Mouse (Mus musculus) limb, embryonic 14.5 days (tissue): Measurements from ENCODE around the gene Sdk2. TPM values are rescaled to one million over a fixed set of nuclear protein-coding genes. Genes with fewer than 3 reads are reported as not detected.

Experiments used
- ATAC-seq: fragments of 200-750 bp; cut with Nextera tagmentation; 2 replicates; pipeline ENCODE4 v1.8.0; 2017; ENCODE audit warnings: low read depth, moderate number of reproducible peaks, moderate TSS enrichment; ENCODE audit not compliant: low FRiP score
- DNase-seq: peaks from one replicate; pipeline ENCODE4 v3.0.0-alpha.2; 2015; ENCODE audit warnings: low spot score
- H3K27ac ChIP-seq: fragments of 300-500 bp; sonication (generic); replicated peaks from 2 replicates; pipeline ENCODE4 v1.5.1; 2014; ENCODE audit warnings: low read depth, mild to moderate bottlenecking, low read length, moderate library complexity, mixed read lengths
- H3K27me3 ChIP-seq: fragments of 300-500 bp; sonication (generic); 2 replicates; pipeline ENCODE4 v1.6.1; 2014; ENCODE audit warnings: low read length, mixed read lengths; ENCODE audit not compliant: control insufficient read depth, insufficient read depth
- H3K36me3 ChIP-seq: fragments of 300-500 bp; sonication (generic); 2 replicates; pipeline ENCODE4 v1.6.1; 2014; ENCODE audit warnings: mild to moderate bottlenecking, low read length, moderate library complexity, mixed read lengths; ENCODE audit not compliant: control insufficient read depth, insufficient read depth
- H3K4me1 ChIP-seq: fragments of 300-500 bp; sonication (generic); 2 replicates; pipeline ENCODE4 v1.6.1; 2014; ENCODE audit warnings: antibody characterized with exemption, low read length, mixed read lengths; ENCODE audit not compliant: control insufficient read depth, insufficient read depth
- H3K4me2 ChIP-seq: fragments of 300-500 bp; sonication (generic); replicated peaks from 2 replicates; pipeline ENCODE4 v1.6.1; 2014; ENCODE audit warnings: low read depth, mild to moderate bottlenecking, low read length, moderate library complexity; ENCODE audit not compliant: severe bottlenecking
- H3K4me3 ChIP-seq: fragments of 300-500 bp; sonication (generic); replicated peaks from 2 replicates; pipeline ENCODE4 v1.5.1; 2014; ENCODE audit warnings: low read length
- H3K9ac ChIP-seq: fragments of 300-500 bp; sonication (generic); 2 replicates; pipeline ENCODE4 v1.6.1; 2014; ENCODE audit warnings: mild to moderate bottlenecking, low read depth, low read length, moderate library complexity; ENCODE audit not compliant: severe bottlenecking
- H3K9me3 ChIP-seq: fragments of 300-500 bp; sonication (generic); 2 replicates; pipeline ENCODE4 v1.6.1; 2016; ENCODE audit warnings: low read length; ENCODE audit not compliant: control insufficient read depth
- POLR2A ChIP-seq: fragments of 200-500 bp; IDR thresholded peaks from 2 replicates; pipeline ENCODE4 v1.8.0; 2012; ENCODE audit warnings: inconsistent platforms, mild to moderate bottlenecking, moderate library complexity, borderline replicate concordance; ENCODE audit not compliant: insufficient read depth, insufficient read length; ENCODE audit errors: extremely low read depth
- WGBS: fragments of 180-500 bp; shearing (Covaris S2); extraction: QIAGEN DNeasy Blood & Tissue Kit; methylation state at CpG from one replicate; pipeline ENCODE4 v1.1.7; 2014; 5-methylcytosine and 5-hydroxymethylcytosine counted together
- polyA plus RNA-seq, 2 experiments: library from polyadenylated mRNA; depleted of rRNA in 1 of 2; stranded (reverse) in 1 of 2; unstranded in 1 of 2; fragments of >200 nt; fragmentation: Nextera tagmentation in 1 of 2; extraction: Ambion mirVana in 1 of 2; gene quantifications; 2 replicates each; pipeline versions ENCODE4 v1.2.1 to v1.2.3; 2012 to 2014

Gene Sdk2
- polyA plus RNA-seq, 2 experiments, result 8.0 to 11.6 TPM

- no peaks in the 10 kb centered on the region for H3K9me3 ChIP-seq
- peaks cover 56% of the 10 kb centered on the region for H3K4me1 ChIP-seq
- H3K4me3 ChIP-seq, result no peak overlapping the region
- no peaks in the 10 kb centered on the region for H3K27me3 ChIP-seq
- 63% methylated on average over 6 of the region's 6 CpGs for WGBS
- DNase-seq (no peak), ATAC-seq (no peak)
- peaks cover 19% of the 10 kb centered on the region for H3K36me3 ChIP-seq
- H3K9ac ChIP-seq, result no peak overlapping the region
- H3K27ac ChIP-seq, result no peak overlapping the region; the same call in 1 of the 2 replicates
- no peak for TF ChIP-seq POLR2A
- no peak overlapping the region for H3K4me2 ChIP-seq
Measured at GRCm38 (mm10) chr11:113733631-113734364, 333.0 kb downstream of the Sdk2 start.

GRCm38 (mm10) chr11:113731945-113732612 lies 334.8 kb downstream of the Sdk2 start:
- Histone ChIP-seq H3K4me3 (no peak overlapping the region), H3K9ac (no peak overlapping the region), H3K36me3 (peaks cover 31% of the 10 kb centered on the region), H3K4me1 (peaks cover 66% of the 10 kb centered on the region), H3K27ac (no peak overlapping the region), H3K27me3 (no peaks in the 10 kb centered on the region), H3K4me2 (no peak overlapping the region), H3K9me3 (no peaks in the 10 kb centered on the region)
- ATAC-seq, result no peak
- no peak for TF ChIP-seq POLR2A
- no peak for DNase-seq
- 92% methylated on average over 10 of the region's 10 CpGs for WGBS

GRCm38 (mm10) chr11:113730879-113731278 lies 336.0 kb downstream of the Sdk2 start:
- H3K36me3 ChIP-seq, result peaks cover 36% of the 10 kb centered on the region
- peaks cover 70% of the 10 kb centered on the region for H3K4me1 ChIP-seq
- no peak for ATAC-seq

GRCm38 (mm10) chr11:113729917-113730316 lies 336.9 kb downstream of the Sdk2 start:
- no peak for DNase-seq
- H3K9me3 ChIP-seq, result no peaks in the 10 kb centered on the region
- WGBS, result 29% methylated on average over 8 of the region's 8 CpGs
- H3K9ac ChIP-seq, result no peak overlapping the region
- no peak overlapping the region for H3K27ac ChIP-seq
- TF ChIP-seq POLR2A, result no peak
- no peak overlapping the region for H3K4me3 ChIP-seq
- no peaks in the 10 kb centered on the region for H3K27me3 ChIP-seq
- peaks cover 61% of the 10 kb centered on the region for H3K4me1 ChIP-seq
- no peak overlapping the region for H3K4me2 ChIP-seq
- peaks cover 44% of the 10 kb centered on the region for H3K36me3 ChIP-seq
- no peak for ATAC-seq

More at GRCm38 (mm10) chr11:113730879-113731278, 336.0 kb downstream of the Sdk2 start:
- no peaks in the 10 kb centered on the region for H3K27me3 ChIP-seq
- H3K9ac ChIP-seq, result no peak overlapping the region
- WGBS, result 72% methylated on average over 3 of the region's 3 CpGs
- H3K9me3 ChIP-seq, result no peaks in the 10 kb centered on the region
- no peak overlapping the region for H3K4me2 ChIP-seq
- H3K27ac ChIP-seq, result no peak overlapping the region
- DNase-seq, result no peak
- no peak for TF ChIP-seq POLR2A
- no peak overlapping the region for H3K4me3 ChIP-seq

- H3K9ac ChIP-seq, result no peak overlapping the region
- H3K4me3 ChIP-seq, result no peak overlapping the region
- no peak for ATAC-seq
- no peak overlapping the region for H3K27ac ChIP-seq
- H3K36me3 ChIP-seq, result peaks cover 46% of the 10 kb centered on the region
- no peaks in the 10 kb centered on the region for H3K9me3 ChIP-seq
- H3K27me3 ChIP-seq, result no peaks in the 10 kb centered on the region
- no peak for DNase-seq
- H3K4me1 ChIP-seq, result peaks cover 56% of the 10 kb centered on the region
- 80% methylated on average over 21 of the region's 21 CpGs for whole genome bisulfite sequencing
- no peak overlapping the region for H3K4me2 ChIP-seq
- TF ChIP-seq POLR2A, result no peak
Measured at GRCm38 (mm10) chr11:113729239-113729638, 337.6 kb downstream of the Sdk2 start.
